Mouse (Mus musculus): ENCODE measurements at regions not wholly inside any gene's neighbourhood (a gene's known extent, or its start where the extent isn't known, plus 50 kb on each side); places are given as distances from the start of the nearest gene placed in this dataset.
A peak's percentile ranks its signal among the peaks of the same experiment; 100 is the strongest.

DNA sequence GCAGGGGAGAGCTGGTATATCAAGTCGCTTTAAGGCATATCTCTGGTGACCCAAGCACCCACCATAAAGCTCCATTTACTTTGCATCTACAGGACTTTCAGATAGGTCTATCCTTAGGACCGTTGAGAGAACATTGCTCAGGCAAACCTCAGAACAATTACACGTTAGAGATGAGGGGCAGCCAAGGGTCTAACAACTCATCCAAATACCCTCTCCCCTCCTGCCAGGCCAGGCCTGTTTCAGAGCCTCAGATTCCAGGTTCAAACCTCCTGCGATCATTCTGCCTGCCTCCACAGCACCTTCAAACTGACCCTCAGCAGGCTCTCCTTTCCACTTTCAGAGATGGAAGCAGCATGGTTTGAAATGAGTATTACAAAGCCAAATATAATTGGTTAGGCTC lies 331.0 kb upstream of the Zfp637 start:
- Histone ChIP-seq H3K27ac (ENCODE audit: poor library complexity, severe bottlenecking) (no peak overlapping the region), H3K4me1 (replicated peaks) (peaks cover 16% of the 10 kb centered on the region), H3K4me2 (no peak overlapping the region), H3K27me3 (replicated peaks) (peaks cover 7% of the 10 kb centered on the region; the same call in 1 of the 2 replicates), H3K36me3 (no peaks in the 10 kb centered on the region), H3K9me3 (replicated peaks) (no peaks in the 10 kb centered on the region), H3K4me3 (no peak overlapping the region), H3K9ac (no peak overlapping the region)
- 82% methylated on average over 4 of the region's 4 CpGs for WGBS
- ATAC-seq (ENCODE audit: insufficient number of reproducible peaks, low FRiP score) = no peak

- H3K4me1 ChIP-seq (replicated peaks) = peaks cover 18% of the 10 kb centered on the region
- no peak for ATAC-seq (ENCODE audit: insufficient number of reproducible peaks, low FRiP score)
- no peaks in the 10 kb centered on the region for H3K36me3 ChIP-seq
- no peak overlapping the region for H3K27ac ChIP-seq (ENCODE audit: poor library complexity, severe bottlenecking)
- no peak overlapping the region for H3K4me2 ChIP-seq
- H3K27me3 ChIP-seq (replicated peaks) = no peaks in the 10 kb centered on the region
- WGBS = 42% methylated on average over 5 of the region's 5 CpGs
- H3K9me3 ChIP-seq (replicated peaks) = no peaks in the 10 kb centered on the region
- H3K9ac ChIP-seq = no peak overlapping the region
- no peak overlapping the region for H3K4me3 ChIP-seq
These were observed 326.1 kb upstream of the Zfp637 start for GRCm38 (mm10) chr6:117514831-117515230.

- H3K9ac ChIP-seq = no peak overlapping the region
- no peaks in the 10 kb centered on the region for H3K9me3 ChIP-seq (replicated peaks)
- no peak for ATAC-seq (ENCODE audit: insufficient number of reproducible peaks, low FRiP score)
- H3K4me1 ChIP-seq (replicated peaks) = peaks cover 12% of the 10 kb centered on the region
- 43% methylated on average over 7 of the region's 7 CpGs for WGBS
- no peak overlapping the region for H3K27ac ChIP-seq (ENCODE audit: poor library complexity, severe bottlenecking)
- H3K4me2 ChIP-seq = no peak overlapping the region
- no peaks in the 10 kb centered on the region for H3K27me3 ChIP-seq (replicated peaks)
- H3K4me3 ChIP-seq = no peak overlapping the region
- no peaks in the 10 kb centered on the region for H3K36me3 ChIP-seq
These were observed 324.1 kb upstream of the Zfp637 start for GRCm38 (mm10) chr6:117516906-117517305.

DNA sequence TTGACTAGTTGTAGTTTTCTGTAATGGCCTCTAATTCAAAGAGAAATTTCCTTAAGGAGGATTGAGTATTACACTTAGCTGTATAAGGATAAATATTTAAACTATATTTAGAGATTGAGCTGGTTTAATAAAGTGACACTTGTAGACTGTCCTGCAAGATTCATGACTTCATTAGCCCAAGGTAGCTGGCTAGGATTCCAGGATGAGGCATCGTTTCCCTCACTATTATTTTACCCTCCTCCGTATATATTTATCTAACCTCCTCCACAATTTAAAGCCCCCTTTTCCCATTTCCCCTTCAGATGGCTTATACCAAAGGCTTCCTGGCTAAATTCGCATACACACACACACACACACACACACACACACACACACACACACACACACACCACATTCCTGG lies 322.0 kb upstream of the Zfp637 start:
- no peak for ATAC-seq (ENCODE audit: insufficient number of reproducible peaks, low FRiP score)
- 58% methylated on average over 3 of the region's 3 CpGs for WGBS
- Histone ChIP-seq H3K9ac (no peak overlapping the region), H3K4me3 (no peak overlapping the region), H3K27ac (ENCODE audit: poor library complexity, severe bottlenecking) (no peak overlapping the region), H3K36me3 (no peaks in the 10 kb centered on the region), H3K9me3 (replicated peaks) (no peaks in the 10 kb centered on the region), H3K4me1 (replicated peaks) (peaks cover 12% of the 10 kb centered on the region), H3K27me3 (replicated peaks) (no peaks in the 10 kb centered on the region), H3K4me2 (no peak overlapping the region)

- Histone ChIP-seq H3K9ac (no peak overlapping the region), H3K27me3 (replicated peaks) (no peaks in the 10 kb centered on the region), H3K4me1 (replicated peaks) (peaks cover 9% of the 10 kb centered on the region), H3K4me3 (no peak overlapping the region), H3K36me3 (no peaks in the 10 kb centered on the region), H3K27ac (ENCODE audit: poor library complexity, severe bottlenecking) (no peak overlapping the region), H3K9me3 (replicated peaks) (no peaks in the 10 kb centered on the region), H3K4me2 (no peak overlapping the region)
- no peak for ATAC-seq (ENCODE audit: insufficient number of reproducible peaks, low FRiP score)
- 87% methylated on average over 1 of the region's 1 CpGs for WGBS
These were observed 321.5 kb upstream of the Zfp637 start for GRCm38 (mm10) chr6:117519466-117519865.

DNA sequence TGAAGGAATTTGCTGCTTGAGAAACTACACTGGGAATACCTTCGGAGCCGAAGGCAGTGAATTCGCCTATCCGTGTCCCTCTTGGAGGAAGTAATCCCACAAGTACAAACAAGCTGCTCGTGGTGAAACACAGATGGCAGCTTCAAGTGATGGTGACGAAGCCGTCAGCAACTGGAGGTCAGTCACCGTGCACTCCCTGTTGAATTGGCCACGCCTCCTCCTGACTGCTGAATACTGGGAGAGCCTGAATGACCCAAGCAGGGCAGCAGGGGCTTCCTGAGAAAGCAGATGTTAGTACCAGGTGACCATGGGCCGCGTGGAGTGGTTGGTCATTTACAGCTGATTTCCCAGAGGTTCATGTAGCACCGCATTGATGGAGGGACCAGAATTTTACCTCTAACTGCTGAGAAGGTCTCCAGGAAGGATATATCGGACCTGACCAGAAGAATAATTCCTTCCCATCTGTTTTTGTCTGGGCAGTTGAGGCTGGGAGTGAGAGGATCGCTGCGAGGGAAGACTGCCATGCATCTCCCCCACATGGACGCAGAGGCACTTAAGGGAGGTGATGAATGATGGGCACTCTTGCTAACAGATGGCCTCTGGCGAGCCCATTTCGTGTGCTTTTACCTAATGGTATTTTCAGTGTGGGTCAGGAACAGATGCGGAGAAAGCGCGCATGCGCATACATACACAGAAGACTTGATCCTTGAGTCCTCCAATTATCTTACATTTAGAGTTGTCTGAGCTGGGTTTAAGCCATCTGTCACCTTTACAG lies 314.6 kb upstream of the Zfp637 start:
- WGBS = 34% methylated on average over 22 of the region's 22 CpGs
- no peak overlapping the region for H3K9ac ChIP-seq

DNA sequence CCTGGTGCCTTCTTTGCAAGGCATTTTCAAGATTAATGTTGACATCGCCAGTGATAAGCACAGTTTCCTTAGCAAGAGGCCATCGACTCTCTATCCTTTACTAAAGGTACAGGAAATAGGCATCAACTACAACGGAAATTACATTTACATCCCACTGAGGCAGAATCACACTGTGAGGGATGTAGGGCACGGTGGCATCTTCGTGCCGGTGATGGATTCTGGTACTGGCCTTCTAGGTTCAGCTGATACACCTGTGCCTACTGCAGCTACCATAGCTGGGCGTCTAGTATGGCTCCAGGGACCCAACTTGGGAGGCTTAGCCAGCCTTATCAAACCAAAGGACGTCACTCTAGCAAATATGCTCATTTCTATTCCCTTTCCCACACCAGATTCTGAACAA lies 313.5 kb upstream of the Zfp637 start:
- no peaks in the 10 kb centered on the region for H3K36me3 ChIP-seq
- no peak overlapping the region; the same call in 1 of the 2 replicates for H3K27ac ChIP-seq (ENCODE audit: poor library complexity, severe bottlenecking)
- peaks cover 17% of the 10 kb centered on the region for H3K4me1 ChIP-seq (replicated peaks)
- H3K9ac ChIP-seq = no peak overlapping the region
- H3K4me3 ChIP-seq = no peak overlapping the region
- no peaks in the 10 kb centered on the region for H3K9me3 ChIP-seq (replicated peaks)
- H3K27me3 ChIP-seq (replicated peaks) = peaks cover 4% of the 10 kb centered on the region
- 73% methylated on average over 8 of the region's 8 CpGs for whole genome bisulfite sequencing
- ATAC-seq (ENCODE audit: insufficient number of reproducible peaks, low FRiP score) = no peak
- H3K4me2 ChIP-seq = no peak overlapping the region

More for the DNA sequence above, 314.6 kb upstream of the Zfp637 start:
- ATAC-seq (ENCODE audit: insufficient number of reproducible peaks, low FRiP score) = peak; percentile 74
- no peaks in the 10 kb centered on the region for H3K9me3 ChIP-seq (replicated peaks)
- no peaks in the 10 kb centered on the region for H3K36me3 ChIP-seq
- no peak overlapping the region for H3K27ac ChIP-seq (ENCODE audit: poor library complexity, severe bottlenecking)
- H3K27me3 ChIP-seq (replicated peaks) = no peaks in the 10 kb centered on the region
- peaks cover 17% of the 10 kb centered on the region for H3K4me1 ChIP-seq (replicated peaks)
- H3K4me2 ChIP-seq = peak overlapping the region; percentile 47
- peak overlapping the region; percentile 1; the same call in 1 of the 2 replicates for H3K4me3 ChIP-seq

DNA sequence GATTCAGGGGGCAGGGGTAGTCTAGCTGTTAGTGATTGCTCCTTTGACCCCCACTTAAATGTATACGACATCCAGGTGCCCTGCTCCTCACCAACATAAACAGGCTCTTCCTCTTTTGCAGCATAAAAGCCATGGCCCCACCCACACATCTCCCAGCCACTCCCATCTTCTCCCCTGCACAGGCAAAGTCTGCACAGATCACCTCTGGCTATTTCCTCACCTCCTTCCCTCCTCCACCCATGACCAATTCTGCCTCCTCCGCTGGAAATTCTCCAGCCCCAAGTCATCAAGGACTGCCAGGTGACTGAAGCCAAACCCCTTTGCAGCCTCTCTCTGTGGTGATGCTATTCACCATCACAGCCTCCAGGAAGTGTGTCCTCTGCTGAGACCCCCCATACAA lies 306.8 kb upstream of the Zfp637 start:
- no peak overlapping the region for H3K4me3 ChIP-seq
- H3K9me3 ChIP-seq (replicated peaks) = no peaks in the 10 kb centered on the region
- no peak overlapping the region for H3K27ac ChIP-seq (ENCODE audit: poor library complexity, severe bottlenecking)
- 54% methylated on average over 2 of the region's 2 CpGs for WGBS
- ATAC-seq (ENCODE audit: insufficient number of reproducible peaks, low FRiP score) = no peak
- no peaks in the 10 kb centered on the region for H3K36me3 ChIP-seq
- H3K27me3 ChIP-seq (replicated peaks) = peaks cover 15% of the 10 kb centered on the region
- H3K9ac ChIP-seq = no peak overlapping the region
- H3K4me2 ChIP-seq = no peak overlapping the region
- no peaks in the 10 kb centered on the region for H3K4me1 ChIP-seq (replicated peaks)

DNA sequence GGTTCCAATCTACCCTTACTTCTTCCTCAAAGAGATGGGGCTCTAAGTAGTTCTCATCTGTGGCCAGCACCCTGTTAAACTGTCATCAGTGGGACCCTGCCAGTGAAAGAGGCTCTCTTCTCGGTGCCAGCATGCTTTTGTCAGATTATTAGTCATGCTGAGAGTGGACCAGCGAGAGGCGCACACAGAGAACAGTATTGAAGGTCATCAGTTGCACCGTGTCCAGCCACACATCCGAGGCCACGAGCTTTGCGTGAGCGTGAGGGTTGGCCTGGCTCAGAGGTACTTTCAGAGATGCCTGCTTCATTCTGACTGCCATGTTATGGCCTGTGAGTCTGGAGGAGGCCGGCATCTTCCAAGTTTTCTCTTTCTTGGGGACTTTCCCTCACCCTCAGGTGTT lies 306.0 kb upstream of the Zfp637 start:
- no peak overlapping the region for H3K4me3 ChIP-seq
- no peak overlapping the region for H3K4me2 ChIP-seq
- no peaks in the 10 kb centered on the region for H3K4me1 ChIP-seq (replicated peaks)
- no peaks in the 10 kb centered on the region for H3K9me3 ChIP-seq (replicated peaks)
- H3K9ac ChIP-seq = no peak overlapping the region
- peaks cover 15% of the 10 kb centered on the region for H3K27me3 ChIP-seq (replicated peaks)
- H3K36me3 ChIP-seq = no peaks in the 10 kb centered on the region
- 73% methylated on average over 9 of the region's 9 CpGs for WGBS
- ATAC-seq (ENCODE audit: insufficient number of reproducible peaks, low FRiP score) = no peak
- H3K27ac ChIP-seq (ENCODE audit: poor library complexity, severe bottlenecking) = no peak overlapping the region

- ATAC-seq (ENCODE audit: insufficient number of reproducible peaks, low FRiP score) = no peak
- Histone ChIP-seq H3K4me3 (no peak overlapping the region), H3K9ac (no peak overlapping the region), H3K36me3 (no peaks in the 10 kb centered on the region), H3K4me1 (replicated peaks) (no peaks in the 10 kb centered on the region), H3K9me3 (replicated peaks) (no peaks in the 10 kb centered on the region), H3K27me3 (replicated peaks) (peaks cover 15% of the 10 kb centered on the region), H3K27ac (ENCODE audit: poor library complexity, severe bottlenecking) (no peak overlapping the region), H3K4me2 (no peak overlapping the region)
- 76% methylated on average over 4 of the region's 4 CpGs for WGBS
These were observed 304.9 kb upstream of the Zfp637 start for GRCm38 (mm10) chr6:117536084-117536483.

- WGBS = 76% methylated on average over 3 of the region's 3 CpGs
- Histone ChIP-seq H3K27me3 (replicated peaks) (no peaks in the 10 kb centered on the region), H3K27ac (ENCODE audit: poor library complexity, severe bottlenecking) (no peak overlapping the region), H3K9ac (no peak overlapping the region), H3K4me1 (replicated peaks) (no peaks in the 10 kb centered on the region), H3K4me2 (no peak overlapping the region), H3K4me3 (no peak overlapping the region), H3K9me3 (replicated peaks) (no peaks in the 10 kb centered on the region), H3K36me3 (no peaks in the 10 kb centered on the region)
- no peak for ATAC-seq (ENCODE audit: insufficient number of reproducible peaks, low FRiP score)
These were observed 298.5 kb upstream of the Zfp637 start for GRCm38 (mm10) chr6:117542431-117542830.

All from heart, embryonic 12.5 days (tissue).